Comparison of ENCODE assay signal across 19 mouse cellular contexts in genomic region chr4:5029929-5030328, GRCm38 (mm10).
"Had no signal": no experiment of that assay in that cellular context is flagged by ENCODE, and none has a peak within 500 bp of the region (broad histone marks: within the 10 kb centered on the region; RNA-seq: fewer than 3 reads in every experiment).

No protein-coding gene starts in this region.

- H3K9ac ChIP-seq: limb, embryonic 12.5 days; limb, embryonic 15.5 days; liver, embryonic 14.5 days; liver, postnatal 0 days; lung, embryonic 14.5 days had no signal

- H3K27ac ChIP-seq: left cerebral cortex, adult 2 months; limb, embryonic 12.5 days; limb, embryonic 15.5 days; liver, embryonic 14.5 days; stomach, postnatal 0 days had no signal

- H3K9me3 ChIP-seq: limb, embryonic 12.5 days; limb, embryonic 15.5 days had no signal

- H3K36me3 ChIP-seq: limb, embryonic 12.5 days; limb, embryonic 15.5 days had no signal

- DNase-seq: kidney, postnatal 10 days; layer of hippocampus, postnatal 36 days; left cerebral cortex, postnatal 4 days; liver, postnatal 0 days; lung, embryonic 14.5 days; lung, postnatal 4 days; midbrain, embryonic 14.5 days; thymus, adult 2 months; thymus, postnatal 14 days; thymus, postnatal 4 days had no signal

- H3K4me2 ChIP-seq: limb, embryonic 12.5 days; limb, embryonic 15.5 days; liver, embryonic 11.5 days; lung, embryonic 14.5 days; midbrain, embryonic 11.5 days had no signal

- H3K4me1 ChIP-seq: limb, embryonic 12.5 days; limb, embryonic 15.5 days had no signal

- H3K4me3 ChIP-seq: left cerebral cortex, adult 2 months; limb, embryonic 12.5 days; limb, embryonic 15.5 days had no signal

- ATAC-seq: intestine, postnatal 0 days; liver, postnatal 0 days; lung, postnatal 0 days had no signal

- H3K27me3 ChIP-seq: limb, embryonic 12.5 days; limb, embryonic 15.5 days had no signal
